Mouse (Mus musculus) stomach, postnatal 0 days (tissue): Measurements from ENCODE around the gene Pck1.

Source experiments
- CTCF ChIP-seq: IDR thresholded peaks from 2 replicates; pipeline ENCODE4 v1.5.1; 2016; ENCODE audit warnings: antibody characterized with exemption, low read depth, mild to moderate bottlenecking, moderate library complexity
- EP300 ChIP-seq: optimal IDR thresholded peaks from 2 replicates; pipeline ENCODE3; 2016; ENCODE audit warnings: antibody characterized with exemption

DNA sequence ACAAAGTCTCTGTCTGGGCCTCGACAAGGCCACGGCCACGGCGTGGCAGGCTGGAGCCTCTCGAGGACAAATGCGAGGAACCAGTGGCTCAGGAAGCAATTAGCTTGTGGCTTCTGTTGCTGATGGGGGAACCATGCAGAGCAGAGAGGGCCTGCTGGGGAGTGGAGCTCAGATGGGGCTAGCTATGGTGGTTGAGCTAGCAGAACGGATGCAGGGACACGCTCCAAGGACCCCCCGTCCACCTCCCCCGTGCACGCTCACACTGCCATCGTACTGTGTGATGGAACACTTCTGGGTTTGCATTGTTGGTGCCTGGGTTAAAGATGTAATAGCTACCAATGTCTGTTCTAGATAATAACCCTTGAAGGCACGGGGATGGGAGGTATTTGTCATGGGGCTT is 20.6 kb upstream of the Pck1 start:
- TF ChIP-seq CTCF (no peak), EP300 (no peak)
